Mouse (Mus musculus) myocyte (in vitro differentiated cells): Measurements from ENCODE around the gene E130114P18Rik. TPM values are rescaled to one million over a fixed set of nuclear protein-coding genes. Genes with fewer than 3 reads are reported as not detected.

ENCODE experiments used
- H3K27me3 ChIP-seq: one replicate; pipeline ENCODE4 v1.6.1; 2011; ENCODE audit not compliant: control insufficient read depth, insufficient read depth, insufficient read length
- H3K36me3 ChIP-seq: one replicate; pipeline ENCODE4 v1.6.1; 2011; ENCODE audit not compliant: control insufficient read depth, insufficient read depth
- H3K4me2 ChIP-seq: one replicate; pipeline ENCODE4 v1.6.1; 2011; ENCODE audit warnings: low read depth, control low read depth
- H3K4me3 ChIP-seq: one replicate; pipeline ENCODE4 v1.5.1; 2011; ENCODE audit warnings: mild to moderate bottlenecking, control low read depth, moderate library complexity
- H3K79me2 ChIP-seq: one replicate; pipeline ENCODE4 v1.6.1; 2011; ENCODE audit not compliant: control insufficient read depth, insufficient read depth
- H3ac ChIP-seq: one replicate; pipeline ENCODE4 v1.6.1; 2011; ENCODE audit not compliant: control insufficient read depth, insufficient read length
- CEBPB ChIP-seq: IDR thresholded peaks from 2 replicates; pipeline ENCODE4 v1.6.1; 2011; ENCODE audit warnings: mild to moderate bottlenecking, moderate library complexity; ENCODE audit not compliant: poor library complexity, insufficient read depth, severe bottlenecking
- E2F4 ChIP-seq: IDR thresholded peaks from one replicate; pipeline ENCODE4 v1.6.1; 2011; ENCODE audit warnings: mild to moderate bottlenecking, control low read depth, moderate library complexity; ENCODE audit not compliant: insufficient read depth
- MAX ChIP-seq: IDR thresholded peaks from one replicate; pipeline ENCODE4 v1.6.1; 2011; ENCODE audit warnings: low read depth, mild to moderate bottlenecking, control low read depth
- MYOD1 ChIP-seq, 3 experiments: IDR thresholded peaks; one replicate each; pipeline ENCODE4 v1.6.1; 2011; ENCODE audit warnings: control low read depth in 2 of 3, low read depth in 2 of 3, mild to moderate bottlenecking in 2 of 3, moderate library complexity in 1 of 3; ENCODE audit not compliant: insufficient read length in 2 of 3, control insufficient read depth in 1 of 3
- MYOG ChIP-seq, 3 experiments: IDR thresholded peaks; one replicate each; pipeline ENCODE4 v1.6.1; 2011; ENCODE audit warnings: control low read depth in 2 of 3, low read depth in 2 of 3, mild to moderate bottlenecking in 2 of 3; ENCODE audit not compliant: insufficient read length in 2 of 3, control insufficient read depth in 1 of 3, insufficient read depth in 1 of 3
- POLR2A ChIP-seq: IDR thresholded peaks from one replicate; pipeline ENCODE4 v1.6.1; 2011; ENCODE audit warnings: low read depth, mild to moderate bottlenecking, control low read depth, moderate library complexity; ENCODE audit not compliant: insufficient read length
- POLR2AphosphoS2 ChIP-seq: IDR thresholded peaks from one replicate; pipeline ENCODE4 v1.6.1; 2011; ENCODE audit warnings: low read depth, control low read depth; ENCODE audit not compliant: insufficient read length
- REST ChIP-seq: IDR thresholded peaks from one replicate; pipeline ENCODE4 v1.6.1; 2011; ENCODE audit warnings: mild to moderate bottlenecking, control low read depth, moderate library complexity; ENCODE audit not compliant: insufficient read depth, insufficient read length
- SRF ChIP-seq: IDR thresholded peaks from one replicate; pipeline ENCODE4 v1.6.1; 2011; ENCODE audit warnings: low read depth; ENCODE audit not compliant: control insufficient read depth, insufficient read length
- TCF12 ChIP-seq: IDR thresholded peaks from one replicate; pipeline ENCODE4 v1.6.1; 2011; ENCODE audit warnings: mild to moderate bottlenecking, control low read depth; ENCODE audit not compliant: poor library complexity, insufficient read depth, severe bottlenecking
- TCF3 ChIP-seq: IDR thresholded peaks from one replicate; pipeline ENCODE4 v1.6.1; 2011; ENCODE audit warnings: low read depth, control low read depth; ENCODE audit not compliant: insufficient read length
- USF1 ChIP-seq: IDR thresholded peaks from one replicate; pipeline ENCODE4 v1.6.1; 2011; ENCODE audit warnings: low read depth, mild to moderate bottlenecking, control low read depth, moderate library complexity
- polyA plus RNA-seq: library from polyadenylated mRNA; unstranded; fragments of >200 nt; fragmentation: generic; extraction: Trizol; gene quantifications from one replicate; pipeline ENCODE4 v1.2.1, GENCODE M21; 2012; ENCODE audit warnings: missing spikeins

Gene E130114P18Rik
- polyA plus RNA-seq, 1 experiment = not detected

DNA sequence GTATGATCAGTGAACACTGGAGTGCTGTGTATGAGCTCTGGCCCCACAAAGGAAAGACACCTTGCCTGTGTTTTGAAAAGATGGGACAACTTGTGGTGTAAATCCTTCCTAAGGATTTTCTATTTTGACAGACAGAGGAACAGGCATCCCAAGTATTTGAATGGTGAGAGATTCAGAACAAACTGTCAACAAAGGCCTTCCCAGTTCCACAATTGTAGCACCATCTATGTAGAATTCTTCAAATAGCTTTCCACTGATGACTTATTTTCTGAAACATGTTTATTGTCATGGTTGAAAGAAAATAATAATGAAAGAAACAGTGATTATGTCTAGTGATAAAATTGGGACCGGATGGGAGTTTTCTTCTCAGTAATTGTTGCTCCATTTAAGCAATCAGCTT is 39.9 kb upstream of the E130114P18Rik start:
- no peak overlapping the region for H3ac ChIP-seq
- no peak for TF ChIP-seq TCF3
- no peak for TF ChIP-seq POLR2AphosphoS2
- no peak for TF ChIP-seq SRF
- no peak for TF ChIP-seq MAX
- no peak for TF ChIP-seq CEBPB
- no peak for TF ChIP-seq POLR2A
- TF ChIP-seq E2F4 = no peak
- no peak for TF ChIP-seq REST
- TF ChIP-seq USF1 = no peak
- no peak for TF ChIP-seq MYOG (IDR thresholded peaks at IDR 0.05; ENCODE audit: control insufficient read depth in 1 of 3, insufficient read depth in 1 of 3, insufficient read length in 2 of 3, low read depth in 2 of 3)
- no peak for TF ChIP-seq MYOD1 (IDR thresholded peaks at IDR 0.05; ENCODE audit: control insufficient read depth in 1 of 3, insufficient read length in 2 of 3, low read depth in 2 of 3)
- no peak for TF ChIP-seq TCF12
- no peaks in the 10 kb centered on the region for H3K27me3 ChIP-seq
- no peaks in the 10 kb centered on the region for H3K79me2 ChIP-seq
- no peak overlapping the region for H3K4me3 ChIP-seq
- H3K36me3 ChIP-seq = no peaks in the 10 kb centered on the region
- no peak overlapping the region for H3K4me2 ChIP-seq

DNA sequence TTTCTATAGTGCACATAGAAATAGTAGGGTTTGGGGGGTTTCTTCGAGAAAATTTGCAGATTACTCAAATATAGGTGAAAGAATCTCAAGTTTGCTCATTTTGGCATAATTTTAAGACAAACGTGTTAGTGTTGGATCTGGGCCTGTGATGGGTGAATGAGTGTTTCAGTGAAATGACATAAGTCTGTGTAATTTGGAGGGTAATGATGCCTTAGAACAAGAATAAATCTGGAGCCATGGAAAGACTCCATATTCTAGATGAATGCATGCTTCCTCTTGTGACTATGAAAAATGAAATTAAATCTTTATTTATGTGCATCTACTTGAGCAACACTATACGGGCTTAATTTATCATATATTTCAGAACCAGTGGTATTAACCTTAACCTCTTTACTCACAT is 38.9 kb upstream of the E130114P18Rik start:
- Histone ChIP-seq H3K4me2 (no peak overlapping the region), H3ac (no peak overlapping the region), H3K4me3 (no peak overlapping the region), H3K27me3 (no peaks in the 10 kb centered on the region), H3K36me3 (no peaks in the 10 kb centered on the region), H3K79me2 (no peaks in the 10 kb centered on the region)
- no peak for TF ChIP-seq CEBPB
- no peak for TF ChIP-seq TCF12
- no peak for TF ChIP-seq POLR2A
- no peak for TF ChIP-seq MYOG (IDR thresholded peaks at IDR 0.05; ENCODE audit: control insufficient read depth in 1 of 3, insufficient read depth in 1 of 3, insufficient read length in 2 of 3, low read depth in 2 of 3)
- no peak for TF ChIP-seq E2F4
- TF ChIP-seq REST = no peak
- TF ChIP-seq POLR2AphosphoS2 = no peak
- no peak for TF ChIP-seq SRF
- no peak for TF ChIP-seq TCF3
- TF ChIP-seq MYOD1 (IDR thresholded peaks at IDR 0.05; ENCODE audit: control insufficient read depth in 1 of 3, insufficient read length in 2 of 3, low read depth in 2 of 3) = no peak
- no peak for TF ChIP-seq USF1
- no peak for TF ChIP-seq MAX

DNA sequence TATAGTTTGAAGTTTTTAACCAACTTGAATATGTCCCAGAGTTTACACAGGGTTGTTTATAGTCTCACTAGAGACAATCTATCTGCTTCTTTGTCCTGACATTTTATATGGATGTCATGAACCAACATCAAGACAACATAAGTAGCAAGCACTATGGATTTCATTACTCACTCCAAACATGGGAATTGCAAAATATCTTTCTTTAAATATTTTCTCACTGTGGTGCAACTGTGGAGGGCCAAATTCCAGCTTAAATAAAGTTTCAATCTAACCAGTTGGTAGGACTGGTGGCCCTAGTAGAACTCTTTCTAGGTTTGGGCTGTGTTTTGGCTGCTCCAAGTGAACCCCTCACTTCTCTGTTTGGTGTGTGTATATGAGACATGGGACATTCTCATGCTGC is 38.1 kb upstream of the E130114P18Rik start:
- Histone ChIP-seq H3K79me2 (no peaks in the 10 kb centered on the region), H3ac (no peak overlapping the region), H3K4me3 (no peak overlapping the region), H3K27me3 (no peaks in the 10 kb centered on the region), H3K4me2 (no peak overlapping the region), H3K36me3 (no peaks in the 10 kb centered on the region)
- TF ChIP-seq USF1 = no peak
- no peak for TF ChIP-seq TCF12
- no peak for TF ChIP-seq POLR2AphosphoS2
- TF ChIP-seq POLR2A = no peak
- TF ChIP-seq MAX = no peak
- TF ChIP-seq E2F4 = no peak
- TF ChIP-seq TCF3 = no peak
- no peak for TF ChIP-seq MYOD1 (IDR thresholded peaks at IDR 0.05; ENCODE audit: control insufficient read depth in 1 of 3, insufficient read length in 2 of 3, low read depth in 2 of 3)
- no peak for TF ChIP-seq SRF
- TF ChIP-seq CEBPB = no peak
- TF ChIP-seq MYOG (IDR thresholded peaks at IDR 0.05; ENCODE audit: control insufficient read depth in 1 of 3, insufficient read depth in 1 of 3, insufficient read length in 2 of 3, low read depth in 2 of 3) = no peak
- no peak for TF ChIP-seq REST

DNA sequence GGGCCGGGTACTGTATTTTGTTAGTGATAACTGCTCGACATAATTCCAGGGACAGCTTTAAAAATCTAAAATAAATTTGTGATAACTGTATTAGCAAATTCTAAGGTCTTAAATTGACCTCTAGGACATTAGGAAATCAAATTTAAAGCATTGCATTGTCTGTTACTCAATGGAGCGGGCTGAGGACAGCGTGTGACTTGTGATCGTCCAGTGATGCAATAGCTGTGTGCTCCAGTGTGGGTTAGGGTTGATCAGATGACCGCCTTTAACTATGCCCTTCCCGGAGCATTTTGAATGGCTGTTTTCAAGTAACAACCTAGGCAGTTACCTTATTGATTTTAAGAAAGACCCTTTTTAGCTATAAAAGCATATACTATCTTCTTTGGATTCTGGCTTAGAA is 36.6 kb upstream of the E130114P18Rik start:
- Histone ChIP-seq H3K4me2 (no peak overlapping the region), H3K4me3 (no peak overlapping the region), H3K27me3 (no peaks in the 10 kb centered on the region), H3ac (no peak overlapping the region), H3K36me3 (no peaks in the 10 kb centered on the region), H3K79me2 (no peaks in the 10 kb centered on the region)
- no peak for TF ChIP-seq MYOG (IDR thresholded peaks at IDR 0.05; ENCODE audit: control insufficient read depth in 1 of 3, insufficient read depth in 1 of 3, insufficient read length in 2 of 3, low read depth in 2 of 3)
- TF ChIP-seq USF1 = no peak
- TF ChIP-seq MAX = no peak
- no peak for TF ChIP-seq E2F4
- TF ChIP-seq POLR2AphosphoS2 = no peak
- TF ChIP-seq REST = no peak
- no peak for TF ChIP-seq CEBPB
- TF ChIP-seq SRF = no peak
- no peak for TF ChIP-seq MYOD1 (IDR thresholded peaks at IDR 0.05; ENCODE audit: control insufficient read depth in 1 of 3, insufficient read length in 2 of 3, low read depth in 2 of 3)
- no peak for TF ChIP-seq POLR2A
- no peak for TF ChIP-seq TCF3
- TF ChIP-seq TCF12 = no peak
